In the genomic region with DNA sequence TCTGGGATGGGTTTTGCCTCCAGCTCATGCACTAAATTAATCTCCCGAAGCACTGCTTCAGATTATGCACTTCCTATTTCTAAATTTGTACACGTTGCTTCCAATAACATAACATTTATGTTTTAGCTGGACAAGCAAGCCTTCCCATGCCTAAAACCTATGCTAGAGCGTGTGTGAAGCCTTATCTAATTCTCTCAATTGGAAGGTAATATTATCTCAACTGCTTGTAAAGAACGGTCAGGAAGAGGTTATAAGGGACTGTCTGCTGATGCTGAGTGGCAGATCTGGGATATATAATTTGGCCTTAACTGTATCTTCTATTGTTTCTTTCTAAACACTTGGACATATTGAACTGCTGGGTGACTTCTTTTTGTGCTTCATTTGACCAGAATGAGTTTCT, we compare ENCODE assay signal across 21 mouse cellular contexts. TPM values are rescaled to one million over a fixed set of nuclear protein-coding genes. Genes with fewer than 3 reads are reported as not detected.
DNase-seq lines count a peak whose midpoint lies in the region; ATAC-seq and TF ChIP-seq lines count a peak whose summit lies in the region.
"Had no signal": no experiment of that assay in that cellular context is flagged by ENCODE, and none has a peak within 500 bp of the region (broad histone marks: within the 10 kb centered on the region; RNA-seq: fewer than 3 reads in every experiment).

No protein-coding gene starts in this region.

- peak; percentile 11 to 53; a peak in 3 of 4 replicates for TF ChIP-seq EP300 in MEL (IDR thresholded peaks at IDR 0.05; ENCODE audit: low read depth in 1 of 2, low read length in 2 of 2)

- no peak for TF ChIP-seq RAD21 in MEL (IDR thresholded peaks at IDR 0.05; ENCODE audit: low read depth, low read length)

- DNase-seq in MEL (ENCODE audit: low read depth, low spot score) = peak; percentile 41
- DNase-seq: adrenal gland, adult 2 months; adrenal gland, adult 8-10 months; adrenal gland, postnatal 10 days; adrenal gland, postnatal 14 days; adrenal gland, postnatal 25 days; adrenal gland, postnatal 36 days; B cell, adult 2 months; cerebellum, adult 11 months; cerebellum, adult 11-12 months; cerebellum, adult 18-20 months; cerebellum, adult 2 months; cerebellum, adult 8-10 months had no signal

- H3K36me3 ChIP-seq in MEL (ENCODE audit: control insufficient read depth in 1 of 2, insufficient read depth in 2 of 2, low read length in 2 of 2) = peaks cover 0 to 25% of the 10 kb centered on the region in 2 experiments; a peak in 2 of 4 replicates

- no peak for ATAC-seq in erythroblast, adult 5-6 weeks (replicated peaks; ENCODE audit: low FRiP score, poor library complexity, severe bottlenecking)
- ATAC-seq: activated CD4-positive, CD25-positive, alpha-beta regulatory T cell, adult 4 months; CD4-positive, CD25-positive, alpha-beta regulatory T cell, adult 4 months; Patski had no signal

- no peaks in the 10 kb centered on the region for H3K79me2 ChIP-seq in MEL (ENCODE audit: control insufficient read depth, insufficient read depth, low read length, poor library complexity)

- no peak for TF ChIP-seq POLR2A in MEL (IDR thresholded peaks at IDR 0.05; ENCODE audit: control insufficient read depth in 1 of 2, insufficient read depth in 1 of 2, low read depth in 1 of 2, low read length in 2 of 2, poor library complexity in 1 of 2)

- H3K4me1 ChIP-seq in MEL (ENCODE audit: control insufficient read depth in 1 of 2, insufficient read depth in 2 of 2, low read length in 2 of 2) = peaks cover 14% of the 10 kb centered on the region in 2 experiments

- H3K27ac ChIP-seq in MEL (ENCODE audit: control insufficient read depth, low read depth, low read length) = peak overlapping the region; percentile 61

- H3K27me3 ChIP-seq in MEL (ENCODE audit: control insufficient read depth in 1 of 2, insufficient read depth in 2 of 2, low read length in 2 of 2) = no peaks in the 10 kb centered on the region
- H3K27me3 ChIP-seq: CH12.LX had no signal

- H3K9me3 ChIP-seq in MEL (replicated peaks; ENCODE audit: insufficient read depth, low read length) = no peaks in the 10 kb centered on the region
- H3K9me3 ChIP-seq: G1E had no signal

- H3K4me3 ChIP-seq in MEL (ENCODE audit: control insufficient read depth in 1 of 2, insufficient read depth in 1 of 2, low read depth in 2 of 2, low read length in 2 of 2) = no peak overlapping the region

- H3K9ac ChIP-seq in MEL (ENCODE audit: control insufficient read depth, low read depth, low read length, poor library complexity, severe bottlenecking) = no peak overlapping the region

- no peak for TF ChIP-seq CTCF in MEL (IDR thresholded peaks at IDR 0.05 in 2 of 3, conservative IDR thresholded peaks at IDR 0.05 in 1 of 3; ENCODE audit: control insufficient read depth in 1 of 3, insufficient read depth in 1 of 3, low read depth in 2 of 3, low read length in 3 of 3, poor library complexity in 1 of 3, severe bottlenecking in 1 of 3)

TF ChIP-seq in MEL, 35 proteins besides CTCF, POLR2A, EP300 and RAD21:
- TF ChIP-seq GATA1 (IDR thresholded peaks at IDR 0.05; ENCODE audit: low read depth, low read length) = peak; percentile 53; the same call in 1 of the 2 replicates
- 0 out of 2 replicates have a peak, but pooled peaks have one; percentile 7 for TF ChIP-seq TCF12 (IDR thresholded peaks at IDR 0.05; ENCODE audit: low read depth, low read length)
- TF ChIP-seq ZC3H11A (IDR thresholded peaks at IDR 0.05; ENCODE audit: low read depth, low read length) = no peak
- TF ChIP-seq TAL1 (IDR thresholded peaks at IDR 0.05; ENCODE audit: low read length) = no peak
- TF ChIP-seq ETS1 (IDR thresholded peaks at IDR 0.05; ENCODE audit: low read depth, low read length) = peak; percentile 22; the same call in 1 of the 2 replicates
- no peak for TF ChIP-seq MAFK (IDR thresholded peaks at IDR 0.05; ENCODE audit: borderline replicate concordance, low read depth, low read length)
- no peak for TF ChIP-seq ZMIZ1 (IDR thresholded peaks at IDR 0.05; ENCODE audit: low read depth, low read length)
- TF ChIP-seq POLR2AphosphoS2 (IDR thresholded peaks at IDR 0.05; ENCODE audit: low read length) = no peak
- TF ChIP-seq GABPA (IDR thresholded peaks at IDR 0.05; ENCODE audit: low read depth, low read length) = no peak
- TF ChIP-seq MAZ (IDR thresholded peaks at IDR 0.05; ENCODE audit: low read depth, low read length) = no peak
- no peak for TF ChIP-seq SMC3 (IDR thresholded peaks at IDR 0.05; ENCODE audit: low read depth, low read length)

RNA-seq across cellular contexts. Expression of a gene that starts 26.3 kb away (rescaled TPM):
- total RNA-seq in MEL (2012; rRNA removed) = not detected in 2 replicates
- not detected for polyA plus RNA-seq in MEL (2012; ENCODE audit: insufficient read depth in 1 of 2, insufficient read length in 2 of 2, low read depth in 1 of 2, low replicate concordance in 2 of 2, missing spikeins in 1 of 2)
- total RNA-seq in erythroblast, adult 5-6 weeks (2015; ENCODE audit: low replicate concordance) = not detected in 2 replicates
- not detected in 2 replicates for total RNA-seq in erythroblast, adult 5-6 weeks (2017; ENCODE audit: low replicate concordance)
- total RNA-seq: adrenal gland, postnatal 25 days; CH12.LX had no signal
- polyA plus RNA-seq: activated CD4-positive, CD25-positive, alpha-beta regulatory T cell, adult 4 months; adrenal gland, adult 2 months; C2C12; CD4-positive, CD25-positive, alpha-beta regulatory T cell, adult 4 months had no signal

RNA-seq across cellular contexts. Expression of a gene that starts 44.6 kb away (rescaled TPM):
- total RNA-seq in MEL (2012; rRNA removed) = 4.2 and 4.6 TPM in 2 replicates
- 100 to 1,000 TPM in 1 of 2 experiments, 10 to 100 TPM in 1; 20.4 to 221 TPM for polyA plus RNA-seq in MEL (2012; ENCODE audit: insufficient read depth in 1 of 2, insufficient read length in 2 of 2, low read depth in 1 of 2, low replicate concordance in 2 of 2, missing spikeins in 1 of 2)
- total RNA-seq in erythroblast, adult 5-6 weeks (2015; ENCODE audit: low replicate concordance) = not detected in 2 replicates
- total RNA-seq in erythroblast, adult 5-6 weeks (2017; ENCODE audit: low replicate concordance) = 0.51 TPM in 1 of 2 replicates, not detected in the other
- total RNA-seq: CH12.LX had no signal
- polyA plus RNA-seq: CD4-positive, CD25-positive, alpha-beta regulatory T cell, adult 4 months had no signal

RNA-seq across cellular contexts. Expression of a gene that starts 44.8 kb away (rescaled TPM):
- total RNA-seq in MEL (2012; rRNA removed) = not detected in 2 replicates
- polyA plus RNA-seq in MEL (2012; ENCODE audit: insufficient read depth in 1 of 2, insufficient read length in 2 of 2, low read depth in 1 of 2, low replicate concordance in 2 of 2, missing spikeins in 1 of 2) = not detected
- total RNA-seq in erythroblast, adult 5-6 weeks (2015; ENCODE audit: low replicate concordance) = not detected in 2 replicates
- not detected in 2 replicates for total RNA-seq in erythroblast, adult 5-6 weeks (2017; ENCODE audit: low replicate concordance)
- total RNA-seq: adrenal gland, adult 18-20 months; adrenal gland, adult 2 months; adrenal gland, adult 8-10 months; adrenal gland, postnatal 10 days; adrenal gland, postnatal 14 days; adrenal gland, postnatal 25 days; adrenal gland, postnatal 36 days; CH12.LX; G1E had no signal
- polyA plus RNA-seq: activated CD4-positive, CD25-positive, alpha-beta regulatory T cell, adult 4 months; adrenal gland, adult 2 months; C2C12; CD4-positive, CD25-positive, alpha-beta regulatory T cell, adult 4 months had no signal
